8 mouse cellular contexts compared by ENCODE assay signal in the genomic region with DNA sequence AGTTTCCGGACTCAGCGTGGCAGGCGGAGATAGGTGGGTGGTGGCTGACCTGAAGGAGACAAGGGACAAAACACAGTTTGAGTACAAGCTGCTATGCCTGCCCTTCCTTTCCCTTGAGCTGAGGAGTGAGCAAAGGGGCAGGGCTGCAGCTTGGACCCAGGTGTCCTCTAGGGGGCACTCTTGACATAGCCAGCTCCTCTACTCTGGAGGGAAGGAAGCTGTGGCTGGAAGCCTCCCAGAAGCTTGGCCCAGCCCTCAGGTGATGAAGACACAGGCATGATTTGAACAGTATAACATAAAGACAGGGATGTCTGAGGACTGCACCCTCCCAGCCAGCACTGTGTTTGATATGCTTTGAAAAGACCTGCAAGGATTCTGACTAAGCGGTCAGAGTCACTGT. TPM values are rescaled to one million over a fixed set of nuclear protein-coding genes. Genes with fewer than 3 reads are reported as not detected.
DNase-seq lines count a peak whose midpoint lies in the region; ATAC-seq and TF ChIP-seq lines count a peak whose summit lies in the region.

No protein-coding gene starts in this region.

- H3K9me3 ChIP-seq in heart, embryonic 16.5 days (replicated peaks; ENCODE audit: control insufficient read depth, low read length) = no peaks in the 10 kb centered on the region
- H3K9me3 ChIP-seq in liver, embryonic 16.5 days (replicated peaks; ENCODE audit: control insufficient read depth, low read length) = no peaks in the 10 kb centered on the region
- H3K9me3 ChIP-seq in neural tube, embryonic 15.5 days (replicated peaks) = no peaks in the 10 kb centered on the region

- H3K4me1 ChIP-seq in heart, embryonic 16.5 days (ENCODE audit: control insufficient read depth, insufficient read depth, low read length) = peaks cover 20% of the 10 kb centered on the region
- no peaks in the 10 kb centered on the region for H3K4me1 ChIP-seq in liver, embryonic 16.5 days (ENCODE audit: control insufficient read depth, low read depth, low read length)
- H3K4me1 ChIP-seq in neural tube, embryonic 15.5 days = no peaks in the 10 kb centered on the region
- no peaks in the 10 kb centered on the region for H3K4me1 ChIP-seq in testis, adult 2 months (ENCODE audit: control insufficient read depth, insufficient read depth, low read length)

- no peak overlapping the region for H3K4me2 ChIP-seq in heart, embryonic 16.5 days (ENCODE audit: low read depth, low read length)
- no peak overlapping the region for H3K4me2 ChIP-seq in liver, embryonic 16.5 days (ENCODE audit: low read depth, low read length)
- no peak overlapping the region for H3K4me2 ChIP-seq in neural tube, embryonic 15.5 days

- peak; percentile 92 for ATAC-seq in CD4-positive, CD25-positive, alpha-beta regulatory T cell, adult 4 months
- ATAC-seq in heart, embryonic 16.5 days (replicated peaks; ENCODE audit: extremely low read depth, insufficient read depth, low FRiP score) = peak; percentile 66
- ATAC-seq in liver, embryonic 16.5 days (ENCODE audit: low read depth) = peak; percentile 21; the same call in 1 of the 2 replicates
- peak; percentile 70; the same call in 1 of the 2 replicates for ATAC-seq in neural tube, embryonic 15.5 days (ENCODE audit: low FRiP score)

- peak; percentile 93 for TF ChIP-seq CTCF in brain, embryonic 14.5 days (IDR thresholded peaks at IDR 0.05; ENCODE audit: borderline replicate concordance, extremely low read depth, insufficient read depth, insufficient read length)
- peak; percentile 82; the same call in 1 of the 2 replicates for TF ChIP-seq CTCF in testis, adult 2 months (IDR thresholded peaks at IDR 0.05; ENCODE audit: control insufficient read depth, insufficient read depth, insufficient replicate concordance, low read depth, low read length)

- no peak overlapping the region for H3K27ac ChIP-seq in heart, embryonic 16.5 days (ENCODE audit: low read length)
- no peak overlapping the region for H3K27ac ChIP-seq in liver, embryonic 16.5 days (ENCODE audit: low read length)
- H3K27ac ChIP-seq in neural tube, embryonic 15.5 days (replicated peaks) = no peak overlapping the region
- no peak overlapping the region for H3K27ac ChIP-seq in testis, adult 2 months (ENCODE audit: control insufficient read depth, insufficient read depth, low read depth, low read length)

- H3K9ac ChIP-seq in heart, embryonic 16.5 days (ENCODE audit: low read length) = no peak overlapping the region
- no peak overlapping the region for H3K9ac ChIP-seq in liver, embryonic 16.5 days (ENCODE audit: low read depth, low read length)
- no peak overlapping the region for H3K9ac ChIP-seq in neural tube, embryonic 15.5 days (replicated peaks)

- 33% methylated on average over 4 of the region's 4 CpGs for WGBS in heart, embryonic 16.5 days
- 37% methylated on average over 4 of the region's 4 CpGs for WGBS in liver, embryonic 16.5 days (ENCODE audit: insufficient replicate concordance)
- WGBS in neural tube, embryonic 15.5 days = 53% methylated on average over 4 of the region's 4 CpGs

- H3K27me3 ChIP-seq in heart, embryonic 16.5 days (ENCODE audit: control insufficient read depth, insufficient read depth, low read length) = no peaks in the 10 kb centered on the region
- no peaks in the 10 kb centered on the region for H3K27me3 ChIP-seq in liver, embryonic 16.5 days (ENCODE audit: control insufficient read depth, insufficient read depth, low read depth, low read length)
- no peaks in the 10 kb centered on the region for H3K27me3 ChIP-seq in neural tube, embryonic 15.5 days (replicated peaks)
- H3K27me3 ChIP-seq in testis, adult 2 months (ENCODE audit: control insufficient read depth, insufficient read depth, low read length) = no peaks in the 10 kb centered on the region

- H3K36me3 ChIP-seq in heart, embryonic 16.5 days (ENCODE audit: control insufficient read depth, insufficient read depth) = peaks cover 5% of the 10 kb centered on the region
- H3K36me3 ChIP-seq in liver, embryonic 16.5 days (ENCODE audit: control insufficient read depth, insufficient read depth) = no peaks in the 10 kb centered on the region
- H3K36me3 ChIP-seq in neural tube, embryonic 15.5 days = no peaks in the 10 kb centered on the region
- no peaks in the 10 kb centered on the region for H3K36me3 ChIP-seq in testis, adult 2 months (ENCODE audit: control insufficient read depth, insufficient read depth, low read length)

- H3K4me3 ChIP-seq in heart, embryonic 16.5 days (ENCODE audit: low read length) = no peak overlapping the region
- H3K4me3 ChIP-seq in liver, embryonic 16.5 days (ENCODE audit: low read depth, low read length) = no peak overlapping the region
- no peak overlapping the region for H3K4me3 ChIP-seq in neural tube, embryonic 15.5 days (replicated peaks)
- H3K4me3 ChIP-seq in testis, adult 2 months (ENCODE audit: control insufficient read depth, low read depth, low read length) = no peak overlapping the region

- no peak for TF ChIP-seq POLR2A in brain, embryonic 14.5 days (IDR thresholded peaks at IDR 0.05; ENCODE audit: borderline replicate concordance, extremely low read depth, insufficient read depth, insufficient read length, poor library complexity, severe bottlenecking)
- no peak for TF ChIP-seq POLR2A in testis, adult 2 months (IDR thresholded peaks at IDR 0.05; ENCODE audit: control insufficient read depth, low read depth, low read length)

- peak; percentile 84 for DNase-seq in brain, embryonic 14.5 days (ENCODE audit: low read depth)
- DNase-seq in fibroblast of lung, adult 2 months (ENCODE audit: low read depth) = peak; percentile 37
- DNase-seq in kidney, postnatal 14 days = peak; percentile 77

RNA-seq across cellular contexts. Expression of a gene that starts 49.0 kb away (rescaled TPM):
- polyA plus RNA-seq in CD4-positive, CD25-positive, alpha-beta regulatory T cell, adult 4 months (2017; shearing (Covaris generic)) = 10 to 100 TPM; 15.5 to 16.6 TPM
- 17.3 and 21.3 TPM in 2 replicates for polyA plus RNA-seq in brain, embryonic 14.5 days (2012; rRNA removed)
- polyA plus RNA-seq in heart, embryonic 16.5 days (2015; fragmentation: Nextera tagmentation; extraction: Ambion mirVana) = 33.5 and 37.7 TPM in 2 replicates
- polyA plus RNA-seq in liver, embryonic 16.5 days (2015; fragmentation: Nextera tagmentation; extraction: Ambion mirVana) = 15.4 and 15.9 TPM in 2 replicates
- 76.3 and 86.0 TPM in 2 replicates for polyA plus RNA-seq in neural tube, embryonic 15.5 days (2015; fragmentation: Nextera tagmentation; extraction: Ambion mirVana)
- polyA plus RNA-seq in testis, adult 2 months (2012; rRNA removed) = 1.5 and 1.9 TPM in 2 replicates

Comparison
In these comparisons a context has a peak if more than half of its experiments do, and no peak if none do; other contexts are left out.
1. ATAC-seq: peak in every context shown above with its lines; median percentile 92 in CD4-positive, CD25-positive, alpha-beta regulatory T cell, adult 4 months; 70 in neural tube, embryonic 15.5 days; 66 in heart, embryonic 16.5 days; 21 in liver, embryonic 16.5 days.